Mouse (Mus musculus): ENCODE measurements around the gene Mypop. TPM values are rescaled to one million over a fixed set of nuclear protein-coding genes. Genes with fewer than 3 reads are reported as not detected.
A peak's percentile ranks its signal among the peaks of the same experiment; 100 is the strongest.

Gene Mypop
- polyA plus RNA-seq, 2 experiments = 0.20 to 0.34 TPM

DNA sequence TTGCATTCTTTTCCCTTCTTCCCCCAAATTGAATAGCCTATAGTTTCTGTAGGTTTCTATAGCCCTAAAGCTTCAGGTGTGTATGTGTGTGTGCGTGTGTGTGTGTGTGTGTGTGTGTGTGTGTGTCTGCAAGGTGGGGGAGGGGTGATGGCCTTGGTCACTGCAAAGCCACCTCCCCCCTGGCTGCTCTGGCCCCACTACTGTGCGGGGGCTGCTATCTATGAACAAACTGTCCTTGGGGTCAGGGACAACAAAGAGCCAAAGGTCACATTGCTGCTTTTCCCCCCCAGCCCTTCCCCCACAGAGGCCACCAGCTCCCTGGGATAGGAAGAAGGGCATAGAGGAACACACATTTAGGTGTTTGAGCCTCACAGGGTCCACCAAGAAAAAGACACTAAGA lies 21.8 kb downstream of the Mypop start:
- Histone ChIP-seq H3K9me3 (ENCODE audit: control insufficient read depth, low read length) (no peaks in the 10 kb centered on the region), H3K4me1 (replicated peaks; ENCODE audit: control insufficient read depth in 2 of 2, insufficient read depth in 2 of 2, low read length in 1 of 2) (peaks cover 3 to 5% of the 10 kb centered on the region in 2 experiments; a peak in 1 of 4 replicates), H3K27ac (no peak overlapping the region), H3K9ac (replicated peaks) (no peak overlapping the region), H3K4me2 (ENCODE audit: low read depth) (no peak overlapping the region; the same call in 1 of the 2 replicates), H3K4me3 (ENCODE audit: insufficient read depth in 1 of 2, low read depth in 2 of 2, low read length in 2 of 2) (no peak overlapping the region), H3K36me3 (replicated peaks; ENCODE audit: control insufficient read depth, insufficient read depth, low read depth) (no peaks in the 10 kb centered on the region), H3K27me3 (ENCODE audit: control insufficient read depth, insufficient read depth, low read length) (no peaks in the 10 kb centered on the region)
- no peak for DNase-seq (ENCODE audit: low read depth in 3 of 3, low spot score in 3 of 3)
- WGBS (ENCODE audit: insufficient replicate concordance) = 35% methylated on average over 2 of the region's 2 CpGs
- peak; percentile 47; the same call in 1 of the 2 replicates for ATAC-seq (ENCODE audit: insufficient read depth)
- no peak for TF ChIP-seq EP300 (IDR thresholded peaks at IDR 0.05; ENCODE audit: low read depth)
- no peak for TF ChIP-seq CTCF (IDR thresholded peaks at IDR 0.05; ENCODE audit: low read depth)

DNA sequence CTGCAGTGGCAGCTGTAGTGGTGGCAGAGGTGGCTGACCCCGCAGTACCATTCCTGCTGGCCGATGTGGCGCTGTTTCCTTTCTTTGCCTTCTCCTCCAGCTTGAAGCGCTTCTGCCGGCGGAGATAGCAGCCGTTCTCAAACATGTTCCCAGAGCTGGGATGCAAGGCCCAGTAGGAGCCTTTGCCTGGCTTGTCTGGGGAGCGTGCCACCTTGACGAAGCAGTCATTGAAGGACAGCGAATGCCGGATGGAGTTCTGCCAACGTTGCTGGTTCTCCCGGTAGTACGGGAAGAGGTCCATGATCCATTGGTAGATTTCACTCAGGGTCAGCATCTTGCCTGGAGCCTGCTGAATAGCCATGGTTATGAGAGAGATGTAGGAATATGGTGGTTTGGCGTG lies 23.4 kb downstream of the Mypop start:
- Histone ChIP-seq H3K9me3 (ENCODE audit: control insufficient read depth, low read length) (no peaks in the 10 kb centered on the region), H3K9ac (replicated peaks) (no peak overlapping the region), H3K4me3 (ENCODE audit: insufficient read depth in 1 of 2, low read depth in 2 of 2, low read length in 2 of 2) (no peak overlapping the region), H3K4me2 (ENCODE audit: low read depth) (no peak overlapping the region), H3K27ac (no peak overlapping the region), H3K27me3 (ENCODE audit: control insufficient read depth, insufficient read depth, low read length) (no peaks in the 10 kb centered on the region), H3K36me3 (replicated peaks; ENCODE audit: control insufficient read depth, insufficient read depth, low read depth) (no peaks in the 10 kb centered on the region), H3K4me1 (replicated peaks; ENCODE audit: control insufficient read depth in 2 of 2, insufficient read depth in 2 of 2, low read length in 1 of 2) (peaks cover 3 to 5% of the 10 kb centered on the region in 2 experiments; a peak in 1 of 4 replicates)
- DNase-seq (ENCODE audit: low read depth in 3 of 3, low spot score in 3 of 3) (no peak), ATAC-seq (ENCODE audit: insufficient read depth) (no peak)
- TF ChIP-seq EP300 (IDR thresholded peaks at IDR 0.05; ENCODE audit: low read depth) (no peak), CTCF (IDR thresholded peaks at IDR 0.05; ENCODE audit: low read depth) (peak; percentile 14; the same call in 1 of the 2 replicates)
- 62% methylated on average over 15 of the region's 15 CpGs for WGBS (ENCODE audit: insufficient replicate concordance)

DNA sequence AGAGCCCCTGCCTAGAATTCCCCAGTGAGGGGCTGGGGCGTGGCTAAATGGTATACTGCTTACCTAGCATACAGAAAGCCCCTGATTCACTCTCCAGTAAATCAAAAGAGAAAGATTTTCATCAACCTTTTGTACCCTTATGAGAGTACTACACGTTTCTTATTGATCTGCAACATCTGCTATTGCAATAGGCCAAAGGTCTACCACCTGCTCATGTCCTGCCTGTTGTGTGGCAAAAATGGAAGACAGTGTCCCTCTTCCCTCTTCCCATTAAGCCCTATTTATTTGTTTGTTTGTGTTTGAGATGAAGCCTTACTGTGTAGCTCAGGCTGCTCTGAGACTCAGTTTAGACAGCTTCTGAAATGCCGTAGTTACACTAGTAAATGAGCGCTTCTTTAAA lies 25.0 kb downstream of the Mypop start:
- H3K27ac ChIP-seq = no peak overlapping the region
- H3K4me2 ChIP-seq (ENCODE audit: low read depth) = no peak overlapping the region
- DNase-seq (ENCODE audit: low read depth in 3 of 3, low spot score in 3 of 3) (no peak), ATAC-seq (ENCODE audit: insufficient read depth) (no peak)
- H3K9ac ChIP-seq (replicated peaks) = no peak overlapping the region
- H3K4me3 ChIP-seq (ENCODE audit: insufficient read depth in 1 of 2, low read depth in 2 of 2, low read length in 2 of 2) = no peak overlapping the region
- H3K9me3 ChIP-seq (ENCODE audit: control insufficient read depth, low read length) = no peaks in the 10 kb centered on the region
- H3K27me3 ChIP-seq (ENCODE audit: control insufficient read depth, insufficient read depth, low read length) = peaks cover 7% of the 10 kb centered on the region
- H3K36me3 ChIP-seq (replicated peaks; ENCODE audit: control insufficient read depth, insufficient read depth, low read depth) = no peaks in the 10 kb centered on the region
- TF ChIP-seq EP300 (IDR thresholded peaks at IDR 0.05; ENCODE audit: low read depth) (no peak), CTCF (IDR thresholded peaks at IDR 0.05; ENCODE audit: low read depth) (no peak)
- WGBS (ENCODE audit: insufficient replicate concordance) = 71% methylated on average over 4 of the region's 4 CpGs
- H3K4me1 ChIP-seq (replicated peaks; ENCODE audit: control insufficient read depth in 2 of 2, insufficient read depth in 2 of 2, low read length in 1 of 2) = peaks cover 3 to 5% of the 10 kb centered on the region in 2 experiments; a peak in 2 of 4 replicates

DNA sequence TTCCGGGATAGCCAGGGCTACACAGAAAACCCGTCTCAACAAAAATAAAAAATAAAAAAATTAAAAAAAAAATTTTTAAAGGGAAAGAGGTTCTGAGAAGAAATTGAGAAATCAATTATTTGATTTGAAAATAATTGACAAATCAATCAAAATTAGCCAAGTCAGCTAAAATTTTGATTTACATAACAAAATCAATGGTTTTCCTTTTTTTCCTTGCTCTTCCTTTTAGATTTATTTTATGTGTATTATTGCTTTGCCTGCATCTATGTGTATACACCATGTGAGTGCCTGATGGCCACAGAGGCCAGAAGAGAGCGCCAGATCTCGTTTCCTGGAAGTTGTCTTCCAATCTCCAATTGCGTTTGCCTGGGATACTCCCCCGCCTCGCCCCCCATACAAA lies 26.9 kb downstream of the Mypop start:
- H3K27ac ChIP-seq = no peak overlapping the region
- no peak overlapping the region for H3K4me3 ChIP-seq (ENCODE audit: insufficient read depth in 1 of 2, low read depth in 2 of 2, low read length in 2 of 2)
- DNase-seq (ENCODE audit: low read depth in 3 of 3, low spot score in 3 of 3) = no peak
- peaks cover 23% of the 10 kb centered on the region for H3K27me3 ChIP-seq (ENCODE audit: control insufficient read depth, insufficient read depth, low read length)
- no peak for ATAC-seq (ENCODE audit: insufficient read depth)
- H3K4me1 ChIP-seq (replicated peaks; ENCODE audit: control insufficient read depth in 2 of 2, insufficient read depth in 2 of 2, low read length in 1 of 2) = peaks cover 0 to 2% of the 10 kb centered on the region in 2 experiments; a peak in 2 of 4 replicates
- no peak overlapping the region for H3K4me2 ChIP-seq (ENCODE audit: low read depth)
- no peak overlapping the region for H3K9ac ChIP-seq (replicated peaks)
- TF ChIP-seq EP300 (IDR thresholded peaks at IDR 0.05; ENCODE audit: low read depth) = no peak
- TF ChIP-seq CTCF (IDR thresholded peaks at IDR 0.05; ENCODE audit: low read depth) = no peak
- no peaks in the 10 kb centered on the region for H3K9me3 ChIP-seq (ENCODE audit: control insufficient read depth, low read length)
- 70% methylated on average over 7 of the region's 7 CpGs for WGBS (ENCODE audit: insufficient replicate concordance)
- no peaks in the 10 kb centered on the region for H3K36me3 ChIP-seq (replicated peaks; ENCODE audit: control insufficient read depth, insufficient read depth, low read depth)

DNA sequence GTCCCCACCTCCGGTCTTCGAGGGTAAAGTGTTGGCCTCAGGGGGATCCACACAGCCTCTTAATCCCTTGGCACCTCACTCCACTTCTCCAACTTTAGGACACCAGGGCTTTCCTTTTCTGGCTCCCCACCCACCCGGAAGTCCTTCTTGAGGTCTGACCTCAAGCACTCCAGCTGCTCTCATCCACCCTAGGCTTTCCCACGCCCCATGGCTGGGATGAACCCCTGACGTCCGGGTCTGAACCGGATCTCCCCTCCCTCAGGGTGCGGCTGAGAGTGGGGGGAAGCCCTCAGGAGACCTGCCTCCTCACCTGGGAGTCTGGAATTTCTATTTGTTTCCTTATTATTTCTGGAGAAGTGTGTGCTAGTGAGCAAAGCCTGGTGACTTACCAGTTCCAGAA lies 30.0 kb downstream of the Mypop start:
- no peak for TF ChIP-seq CTCF (IDR thresholded peaks at IDR 0.05; ENCODE audit: low read depth)
- no peak for TF ChIP-seq EP300 (IDR thresholded peaks at IDR 0.05; ENCODE audit: low read depth)
- peaks cover 32% of the 10 kb centered on the region for H3K27me3 ChIP-seq (ENCODE audit: control insufficient read depth, insufficient read depth, low read length)
- DNase-seq (ENCODE audit: low read depth in 3 of 3, low spot score in 3 of 3) = no peak
- H3K4me3 ChIP-seq (ENCODE audit: insufficient read depth in 1 of 2, low read depth in 2 of 2, low read length in 2 of 2) = peak overlapping the region; percentile 16 to 74
- WGBS (ENCODE audit: insufficient replicate concordance) = 12% methylated on average over 8 of the region's 8 CpGs
- H3K9ac ChIP-seq (replicated peaks) = peak overlapping the region; percentile 24; the same call in 1 of the 2 replicates
- H3K4me2 ChIP-seq (ENCODE audit: low read depth) = peak overlapping the region; percentile 53
- H3K27ac ChIP-seq = no peak overlapping the region
- no peaks in the 10 kb centered on the region for H3K36me3 ChIP-seq (replicated peaks; ENCODE audit: control insufficient read depth, insufficient read depth, low read depth)
- H3K4me1 ChIP-seq (replicated peaks; ENCODE audit: control insufficient read depth in 2 of 2, insufficient read depth in 2 of 2, low read length in 1 of 2) = peaks cover 7 to 12% of the 10 kb centered on the region in 2 experiments
- H3K9me3 ChIP-seq (ENCODE audit: control insufficient read depth, low read length) = no peaks in the 10 kb centered on the region
- ATAC-seq (ENCODE audit: insufficient read depth) = no peak
